Mouse (Mus musculus) lung, postnatal 36 days (tissue): ENCODE results near the gene Mvb12b.

Source experiments
- DNase-seq: peaks from one replicate; pipeline ENCODE4 v3.0.0; 2022; ENCODE audit warnings: mixed read lengths

Gene Mvb12b

GRCm38 (mm10) chr2:33717821-33718351 is 169.9 kb downstream of the Mvb12b start:
- DNase-seq, result no peak

DNA sequence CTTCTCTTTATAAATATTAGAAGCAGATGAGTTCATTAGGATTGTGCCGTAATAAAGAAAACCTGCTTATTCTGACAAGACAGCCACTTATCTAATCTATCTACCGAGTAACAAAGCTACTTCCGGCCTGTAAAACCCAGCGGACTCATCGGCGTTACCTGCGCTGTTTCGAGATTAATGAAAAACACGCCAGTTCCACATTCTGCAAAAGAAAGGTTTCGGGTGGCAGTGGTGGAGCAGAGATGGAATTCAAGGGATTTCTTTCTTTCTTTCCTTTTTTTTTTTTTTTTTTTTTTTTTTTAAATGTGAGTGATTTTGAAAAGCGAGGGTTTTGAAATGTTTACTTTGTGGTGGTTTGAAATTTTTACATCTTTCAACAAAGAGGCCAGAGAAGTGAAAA is 170.4 kb downstream of the Mvb12b start:
- no peak for DNase-seq

DNA sequence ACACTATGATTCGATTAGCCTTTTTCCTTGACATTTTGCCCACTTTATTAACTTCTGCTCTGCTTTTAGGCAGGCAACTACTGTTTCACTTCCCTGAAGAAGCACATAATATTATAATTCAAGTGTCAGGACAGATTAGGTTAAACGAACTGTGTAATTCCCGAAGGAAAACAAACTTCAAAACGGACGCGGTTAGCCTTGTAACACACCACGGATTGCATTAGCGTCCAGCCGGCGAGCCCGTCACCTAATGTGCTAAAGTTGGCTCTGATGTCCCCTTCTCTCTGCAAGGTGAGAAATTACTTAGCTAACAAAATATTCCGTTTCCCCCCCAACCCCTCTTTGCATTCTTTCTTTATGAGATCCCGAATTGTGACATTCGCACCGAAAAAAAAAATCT is 170.9 kb downstream of the Mvb12b start:
- no peak for DNase-seq

- no peak for DNase-seq
These were observed 172.8 kb downstream of the Mvb12b start for GRCm38 (mm10) chr2:33714932-33715331.

DNA sequence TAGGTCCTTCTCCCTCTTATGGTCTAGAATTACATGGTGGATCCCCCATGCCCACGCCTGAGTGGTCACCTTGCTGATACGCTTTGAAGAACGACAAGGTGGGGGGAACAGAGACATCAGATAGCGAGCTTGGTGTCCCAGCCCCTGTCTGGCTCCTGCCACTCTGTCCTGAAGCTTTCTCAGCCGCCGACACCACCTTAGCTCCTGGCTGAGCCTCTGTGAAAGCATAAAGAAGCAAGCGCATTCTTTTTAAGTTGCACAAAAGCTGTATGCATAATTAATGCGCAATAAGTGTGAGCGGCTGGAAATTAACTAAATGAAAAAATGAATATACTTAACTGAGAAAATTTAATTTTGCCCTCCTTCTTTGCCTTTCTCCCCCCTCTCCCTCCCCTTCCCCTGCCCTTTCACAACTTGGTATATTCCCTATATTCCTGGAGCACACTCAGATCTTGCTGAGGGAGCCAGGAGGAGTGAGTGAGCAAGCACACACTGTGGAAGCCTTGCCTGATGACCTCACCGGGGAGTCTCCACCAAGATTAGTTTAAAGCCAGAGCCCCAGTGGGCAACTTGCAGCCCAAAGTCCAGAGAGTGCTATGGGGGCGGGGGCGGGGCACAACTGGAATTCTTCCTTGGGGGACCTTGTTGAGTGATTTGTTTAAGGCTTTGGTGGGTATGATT is 174.0 kb downstream of the Mvb12b start:
- DNase-seq, result no peak

DNA sequence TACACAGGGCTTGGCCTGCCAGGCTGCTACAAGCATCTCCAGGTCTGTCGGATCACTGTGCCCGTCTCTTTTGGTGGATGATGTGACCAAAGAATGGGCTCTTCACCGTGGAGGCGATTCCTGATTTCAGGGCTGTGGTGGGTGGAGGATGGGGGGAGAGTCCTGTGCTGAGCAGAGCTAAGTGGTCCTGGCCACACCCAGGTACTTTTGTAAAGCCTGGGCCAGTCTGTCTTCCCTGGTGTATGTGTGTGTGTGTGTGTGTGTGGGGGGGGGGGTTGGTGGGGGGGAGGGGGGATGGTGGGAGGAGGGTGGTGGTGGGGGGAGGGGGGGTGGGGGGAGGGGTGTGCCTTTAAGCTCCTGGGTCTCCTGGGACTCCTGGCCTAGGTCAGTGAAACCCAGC is 174.9 kb downstream of the Mvb12b start:
- no peak for DNase-seq

DNA sequence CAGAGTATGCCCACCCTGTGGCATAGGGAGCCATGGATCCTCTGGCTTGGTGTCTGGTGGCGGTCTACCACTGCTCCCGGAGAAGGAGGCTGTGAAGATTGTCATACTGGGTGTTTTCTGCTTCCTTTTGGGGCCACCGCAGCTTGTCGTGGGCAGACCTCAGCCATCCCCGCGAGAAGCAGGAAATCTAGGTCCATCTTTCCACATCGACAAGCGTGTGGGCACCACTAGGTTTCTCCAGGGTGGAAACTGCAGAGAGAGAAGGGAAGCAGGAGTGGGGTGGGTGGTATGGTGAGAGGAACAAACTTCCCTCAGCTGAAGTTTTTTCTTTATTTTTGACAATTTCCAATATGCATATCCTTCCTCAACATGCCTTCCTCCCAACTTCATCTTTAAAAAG is 178.9 kb downstream of the Mvb12b start:
- no peak for DNase-seq

GRCm38 (mm10) chr2:33708096-33708495 is 179.7 kb downstream of the Mvb12b start:
- DNase-seq, result no peak

- no peak for DNase-seq
These were observed 181.3 kb downstream of the Mvb12b start for GRCm38 (mm10) chr2:33706403-33706802.

DNA sequence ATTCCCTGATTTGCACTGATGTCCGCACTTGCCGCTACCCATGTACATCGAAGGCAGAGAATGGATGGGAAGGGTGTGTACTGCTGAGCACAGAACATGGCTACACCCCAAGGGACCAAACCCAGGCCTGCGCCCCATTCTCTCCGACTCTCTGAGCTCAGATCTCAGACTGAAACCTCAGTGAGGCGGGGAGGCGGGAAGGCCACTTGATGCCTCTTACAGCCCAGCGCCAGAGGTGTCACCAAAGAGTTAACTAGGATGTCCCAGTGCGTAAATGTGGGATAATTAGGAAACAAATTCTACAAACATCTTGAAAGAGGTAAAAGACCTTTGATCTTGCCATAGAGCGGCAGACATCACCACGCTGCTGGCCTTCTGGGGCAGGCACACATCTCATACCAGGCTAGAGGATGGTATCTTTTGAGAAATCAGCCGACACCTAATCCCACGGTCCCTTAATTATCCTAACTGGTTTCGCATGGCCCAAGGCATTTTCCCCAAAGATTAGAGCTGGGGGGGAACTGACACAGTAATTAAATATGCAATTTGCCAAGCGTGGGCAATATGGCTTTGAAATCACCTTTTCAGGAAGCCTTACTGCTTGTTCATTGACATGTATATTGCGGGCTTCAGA is 181.9 kb downstream of the Mvb12b start:
- DNase-seq, result no peak

- DNase-seq, result no peak
These were observed 184.5 kb downstream of the Mvb12b start for GRCm38 (mm10) chr2:33703286-33703685.

GRCm38 (mm10) chr2:33702705-33703104 is 185.0 kb downstream of the Mvb12b start:
- DNase-seq, result peak; percentile 47

- no peak for DNase-seq
These were observed 186.3 kb downstream of the Mvb12b start for GRCm38 (mm10) chr2:33701446-33701815.

DNA sequence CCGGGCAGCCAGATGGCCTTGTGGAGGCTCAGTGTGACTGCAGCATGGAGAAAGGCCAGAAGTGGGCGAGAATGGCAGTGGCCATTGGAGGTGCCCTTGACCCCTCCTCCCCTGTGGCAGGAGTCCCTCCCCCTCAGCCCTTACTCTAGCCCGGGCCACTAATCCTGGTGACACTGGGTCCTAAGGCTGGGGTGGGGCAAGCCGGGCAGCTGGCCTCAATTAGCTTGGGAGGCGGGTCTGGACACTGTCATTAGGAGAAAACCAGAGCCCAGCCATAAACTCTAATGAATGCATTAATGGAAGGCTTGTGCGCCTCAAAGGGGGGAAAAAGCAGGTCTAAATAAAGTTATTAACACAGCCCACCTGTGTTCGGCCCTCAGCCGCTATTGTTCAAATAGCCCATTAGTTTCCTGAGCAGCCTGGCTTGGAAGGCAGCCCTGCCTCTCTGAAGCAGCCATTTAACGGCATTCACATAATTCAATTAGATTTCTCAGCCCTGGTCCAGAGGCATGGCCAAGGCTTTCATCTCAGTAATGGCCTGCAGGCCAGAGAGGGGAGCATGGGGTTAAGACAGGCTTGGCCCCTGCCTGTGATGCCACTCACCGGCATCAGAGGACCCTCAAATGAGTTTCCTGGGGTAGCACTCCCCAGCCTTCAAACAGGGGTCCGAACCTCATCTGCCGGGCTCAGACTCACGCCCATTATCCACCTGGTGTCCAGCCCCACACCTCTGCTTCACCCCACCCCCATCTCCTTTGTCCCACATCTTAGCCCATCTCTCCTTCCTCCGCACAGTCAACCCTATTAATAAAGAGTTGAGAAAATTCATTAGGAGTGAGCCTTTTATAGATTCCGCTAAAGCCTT is 186.9 kb downstream of the Mvb12b start:
- no peak for DNase-seq

GRCm38 (mm10) chr2:33698898-33699297 is 188.8 kb downstream of the Mvb12b start:
- no peak for DNase-seq

- no peak for DNase-seq
These were observed 191.3 kb downstream of the Mvb12b start for GRCm38 (mm10) chr2:33696428-33696827.

DNA sequence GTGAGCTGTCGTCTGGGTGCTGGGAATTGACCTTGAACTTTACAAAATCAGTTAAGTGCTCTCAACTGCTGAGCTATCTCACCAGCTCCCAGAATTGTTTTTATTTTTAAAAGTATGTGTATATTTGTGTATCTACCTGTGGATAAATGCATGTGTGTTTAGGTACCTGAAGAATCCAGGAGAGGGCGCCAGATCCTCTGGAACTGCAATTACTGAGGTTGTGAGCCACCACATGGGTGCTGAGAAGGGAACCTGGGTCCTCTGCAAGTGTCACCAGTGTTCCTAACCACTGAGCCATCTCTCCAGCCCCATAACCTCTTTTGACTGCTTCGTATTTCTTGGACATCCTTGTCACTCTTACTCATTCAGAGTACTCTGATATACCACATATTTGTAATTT is 193.8 kb downstream of the Mvb12b start:
- no peak for DNase-seq

DNA sequence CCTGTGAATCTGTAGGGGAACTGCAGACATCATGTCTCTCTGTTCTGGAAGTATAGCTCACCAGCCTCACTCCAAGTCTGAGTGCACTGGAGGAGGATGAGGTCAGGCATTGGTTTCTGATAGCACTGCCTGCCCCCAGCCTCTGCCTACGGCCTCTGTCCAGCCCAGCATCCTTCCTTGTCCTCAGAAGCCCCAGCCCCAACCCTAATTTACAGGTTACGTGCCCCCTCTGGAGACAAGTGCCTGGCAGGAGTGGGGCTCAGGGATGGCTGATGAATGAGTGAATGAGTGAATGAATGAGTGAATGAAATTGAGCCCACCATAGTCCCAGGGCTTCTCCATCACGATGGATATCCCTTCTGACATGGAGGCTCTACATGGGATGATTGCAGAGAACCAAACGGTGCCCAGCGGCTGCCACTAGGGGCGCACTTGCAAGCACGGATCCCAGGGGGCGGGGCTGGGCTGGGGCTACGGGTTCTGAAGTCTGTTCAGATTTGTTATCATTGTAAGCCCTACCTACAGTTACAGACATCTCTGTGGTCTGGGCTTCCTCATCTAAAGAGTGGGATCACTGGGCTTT is 197.8 kb downstream of the Mvb12b start:
- DNase-seq, result peak; percentile 34

GRCm38 (mm10) chr2:33689155-33689879 is 198.4 kb downstream of the Mvb12b start:
- no peak for DNase-seq

DNA sequence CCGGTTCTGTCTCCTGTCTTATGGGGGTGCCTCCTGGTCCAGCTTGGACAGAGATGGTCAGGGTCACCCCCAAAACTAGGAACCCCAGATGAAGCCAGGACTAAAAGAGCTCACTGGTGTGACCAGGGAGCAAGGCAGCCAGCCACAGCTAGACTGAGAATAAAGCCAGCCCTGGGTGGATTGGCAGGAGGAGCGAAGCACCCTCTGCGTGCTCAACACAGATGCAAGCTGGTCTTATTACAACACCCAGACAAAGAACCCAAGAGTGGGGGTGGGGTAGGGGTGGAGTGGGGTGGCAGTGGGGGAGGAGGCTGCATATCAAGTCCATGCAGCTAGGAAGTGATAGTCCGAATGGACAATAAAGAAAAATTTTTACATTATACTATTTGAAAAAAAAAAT is 204.2 kb downstream of the Mvb12b start:
- DNase-seq, result no peak

DNA sequence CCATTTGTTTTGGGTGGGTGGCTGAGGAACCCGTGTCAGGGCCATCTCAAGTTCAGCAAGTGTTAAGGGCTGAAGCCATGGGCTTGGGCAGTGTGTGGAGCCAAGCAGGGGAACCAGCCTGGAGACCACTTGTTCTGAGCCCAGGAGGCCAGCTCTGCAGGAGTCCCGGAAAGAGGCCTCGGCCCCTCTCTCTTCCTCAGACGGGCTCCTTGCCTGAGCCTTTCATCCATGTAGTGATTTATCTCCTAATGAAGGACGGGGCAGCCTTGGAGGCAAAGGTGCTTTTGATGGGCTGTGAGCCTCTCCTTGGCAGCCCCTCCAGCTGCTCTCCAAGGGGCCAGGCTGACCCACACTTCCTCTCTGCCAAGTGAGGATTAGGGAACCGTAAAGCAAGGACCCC is 204.7 kb downstream of the Mvb12b start:
- no peak for DNase-seq

GRCm38 (mm10) chr2:33682219-33682618 is 205.5 kb downstream of the Mvb12b start:
- peak; percentile 84 for DNase-seq
